Mouse (Mus musculus) adrenal gland, postnatal 14 days (tissue): ENCODE measurements at regions not wholly inside any gene's neighbourhood (a gene's known extent, or its start where the extent isn't known, plus 50 kb on each side); places are given as distances from the start of the nearest gene placed in this dataset.

Experiments used
- DNase-seq: peaks from one replicate; pipeline ENCODE4 v3.0.0; 2021; ENCODE audit warnings: mixed read lengths

- DNase-seq: peak; percentile 35
These were observed 72.5 kb upstream of the Ccdc122 start for GRCm38 (mm10) chr14:76964046-76964445.

DNA sequence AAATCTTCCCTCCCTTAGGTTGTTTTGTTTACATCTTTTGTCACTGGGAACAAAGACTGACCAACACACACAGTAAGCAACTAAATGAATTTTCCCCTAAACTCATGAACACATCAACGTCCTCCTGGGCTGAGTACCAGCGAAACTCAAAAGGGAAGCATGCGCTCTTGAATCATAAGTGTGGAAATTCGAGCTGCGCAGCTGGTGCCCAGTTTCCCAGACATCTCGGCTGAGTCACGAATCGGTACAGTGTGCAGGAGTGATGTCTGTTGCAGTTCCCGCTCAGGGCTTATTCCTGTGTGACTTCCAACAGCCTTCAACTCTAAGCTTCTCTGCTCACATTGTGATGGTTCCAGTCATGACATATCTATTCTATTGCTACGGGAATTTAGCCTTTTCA, 77.7 kb upstream of the Ccdc122 start:
- no peak for DNase-seq

- DNase-seq: no peak
These were observed 79.4 kb upstream of the Ccdc122 start for GRCm38 (mm10) chr14:76957136-76957535.

DNA sequence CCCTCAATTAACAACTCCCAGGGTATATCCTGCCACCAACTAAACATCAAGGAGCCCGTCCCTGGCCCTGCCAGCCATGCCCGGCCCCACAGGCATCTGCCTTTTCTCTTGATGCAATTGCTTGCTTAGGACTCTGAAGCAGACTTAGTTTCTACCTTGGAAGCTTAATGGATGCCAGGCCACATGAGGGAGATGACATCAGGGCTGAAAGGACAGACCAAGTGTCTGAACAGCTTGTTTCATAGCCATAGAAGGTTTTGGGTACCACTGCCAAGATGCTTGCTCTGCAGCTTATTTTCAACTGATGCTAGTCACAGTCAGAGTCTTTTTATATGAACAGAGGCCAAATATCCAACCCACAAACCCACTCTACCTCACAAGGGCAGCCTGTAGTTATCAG, 83.4 kb upstream of the Ccdc122 start:
- DNase-seq: no peak

GRCm38 (mm10) chr14:76951450-76951849, 85.1 kb upstream of the Ccdc122 start:
- DNase-seq: peak; percentile 88

GRCm38 (mm10) chr14:76949388-76949787, 87.2 kb upstream of the Ccdc122 start:
- no peak for DNase-seq

- DNase-seq: peak; percentile 70
These were observed 87.6 kb upstream of the Ccdc122 start for GRCm38 (mm10) chr14:76948948-76949347.

- no peak for DNase-seq
These were observed 88.1 kb upstream of the Ccdc122 start for GRCm38 (mm10) chr14:76948481-76948880.

- peak; percentile 70 for DNase-seq
These were observed 89.4 kb upstream of the Ccdc122 start for GRCm38 (mm10) chr14:76947148-76947547.

DNA sequence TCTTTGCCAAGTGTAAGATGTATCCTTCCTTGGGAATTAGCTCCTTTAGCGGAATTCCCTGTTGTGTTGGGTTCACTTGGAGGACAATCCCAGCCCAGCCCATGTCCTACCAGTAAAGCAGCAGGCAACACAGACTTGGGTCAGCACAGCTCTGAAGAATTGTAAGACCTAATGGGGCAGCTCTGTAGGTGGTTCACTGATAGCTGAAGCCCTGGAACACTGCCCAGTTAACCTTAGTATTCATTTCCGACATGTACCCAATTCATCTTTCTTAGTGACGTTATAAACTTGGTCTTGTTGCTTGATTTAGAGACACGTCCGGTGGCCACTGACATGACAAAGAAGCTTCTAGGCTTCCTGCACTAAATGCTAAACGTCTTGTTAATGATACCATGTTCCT, 90.9 kb upstream of the Ccdc122 start:
- peak; percentile 59 for DNase-seq

GRCm38 (mm10) chr14:76941474-76942212, 94.9 kb upstream of the Ccdc122 start:
- DNase-seq: no peak

DNA sequence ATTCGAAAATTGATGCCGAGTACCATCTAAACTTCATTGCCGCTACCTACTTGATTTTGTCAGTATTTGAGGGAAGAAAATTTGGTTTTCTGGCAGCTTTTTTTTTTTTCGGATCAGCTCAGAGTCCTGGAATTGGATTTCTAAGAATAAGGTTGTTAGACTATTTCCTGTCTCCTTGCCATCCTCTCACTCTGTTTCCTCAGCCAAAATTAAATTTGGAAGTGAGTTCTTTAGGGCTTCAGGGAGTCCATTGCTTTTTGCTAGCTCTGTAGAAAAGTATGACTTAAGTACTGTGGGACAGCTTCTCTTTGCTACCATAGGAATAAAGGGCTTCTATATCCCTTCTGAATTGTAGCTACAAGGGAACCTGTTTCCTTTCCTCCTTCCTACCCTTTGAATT, 96.1 kb upstream of the Ccdc122 start:
- no peak for DNase-seq

DNA sequence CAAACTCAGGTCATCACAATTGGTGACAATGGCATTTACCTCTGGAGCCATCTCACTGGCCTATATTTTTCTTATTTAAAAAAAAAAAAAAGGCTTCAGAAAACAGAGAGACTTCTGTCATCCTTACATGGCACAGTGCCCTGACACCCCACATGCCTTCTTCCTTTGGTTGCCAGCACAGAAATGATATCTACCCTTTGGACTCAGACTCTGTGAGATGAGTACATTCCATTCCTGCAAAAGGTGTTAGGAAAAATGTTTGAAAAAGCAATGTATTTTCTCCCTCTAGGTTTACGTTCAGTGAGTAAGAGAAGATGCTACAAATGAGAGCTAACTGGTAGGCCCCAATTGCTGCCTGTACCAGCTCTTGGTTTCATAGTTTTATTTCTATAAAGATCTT, 99.9 kb upstream of the Ccdc122 start:
- DNase-seq: peak; percentile 27

DNA sequence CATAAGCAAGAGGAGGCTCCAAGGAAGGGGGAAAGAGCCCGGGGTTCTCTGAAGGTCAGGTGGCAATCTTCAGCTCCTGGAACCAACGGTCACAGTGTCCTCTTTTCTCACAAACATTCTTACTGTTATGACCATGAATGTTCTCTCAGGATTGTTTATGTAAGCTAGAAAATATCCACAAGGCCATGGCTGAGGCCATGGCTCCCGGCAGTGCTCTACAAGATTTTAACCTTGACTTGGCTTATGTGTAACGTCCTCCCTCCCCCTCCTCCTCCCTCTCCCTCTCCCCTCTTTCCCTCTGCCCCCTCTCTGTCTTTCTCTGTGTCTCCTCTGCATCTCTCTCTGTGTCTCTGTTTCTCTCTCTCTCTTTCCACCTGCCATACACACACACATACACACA, 100.5 kb upstream of the Ccdc122 start:
- peak; percentile 38 for DNase-seq

- no peak for DNase-seq
These were observed 101.1 kb upstream of the Ccdc122 start for GRCm38 (mm10) chr14:76935453-76935852.

GRCm38 (mm10) chr14:76932890-76933289, 103.7 kb upstream of the Ccdc122 start:
- no peak for DNase-seq

DNA sequence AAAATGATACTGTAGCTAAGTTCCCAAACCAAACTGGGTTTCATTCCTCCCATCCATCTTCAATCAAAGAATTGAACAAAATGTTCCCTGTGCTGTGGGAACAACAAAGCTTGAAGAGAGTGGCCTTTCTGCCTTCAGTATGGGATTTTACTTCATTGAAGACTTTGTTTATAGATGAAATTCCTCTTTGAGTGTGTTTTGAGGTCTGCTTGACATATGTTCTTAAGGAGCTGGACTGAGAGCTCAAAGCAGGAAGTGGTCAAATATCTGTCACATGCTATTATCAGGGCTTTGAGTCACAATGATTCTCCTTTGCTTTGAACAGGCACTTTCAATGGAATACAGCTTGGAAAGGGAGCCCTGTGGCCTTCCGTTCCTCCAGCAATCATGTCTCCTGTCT, 105.2 kb upstream of the Ccdc122 start:
- no peak for DNase-seq

GRCm38 (mm10) chr14:76929562-76929961, 107.0 kb upstream of the Ccdc122 start:
- no peak for DNase-seq

- DNase-seq: no peak
These were observed 107.9 kb upstream of the Ccdc122 start for GRCm38 (mm10) chr14:76928706-76929105.

GRCm38 (mm10) chr14:76927245-76927806, 109.2 kb upstream of the Ccdc122 start:
- no peak for DNase-seq

DNA sequence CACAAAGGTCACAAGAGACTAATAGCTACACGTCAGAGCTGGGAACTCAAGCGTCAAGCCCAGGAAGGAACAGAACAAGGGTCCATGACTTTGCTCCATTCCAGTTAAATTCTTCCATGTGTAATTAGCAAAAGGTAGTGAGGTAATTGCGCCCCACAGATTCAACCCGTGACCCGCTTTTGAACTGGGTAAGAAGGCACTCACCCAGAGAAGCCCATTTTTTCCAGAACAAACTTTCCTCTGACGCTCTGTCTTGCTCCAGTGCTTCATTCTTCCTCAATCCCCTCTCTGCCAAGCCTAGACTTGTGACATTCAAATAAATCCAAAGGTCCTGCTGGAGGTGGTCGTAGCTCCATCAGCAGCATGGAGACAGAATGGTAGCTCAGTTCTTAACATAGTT, 110.2 kb upstream of the Ccdc122 start:
- DNase-seq: no peak

DNA sequence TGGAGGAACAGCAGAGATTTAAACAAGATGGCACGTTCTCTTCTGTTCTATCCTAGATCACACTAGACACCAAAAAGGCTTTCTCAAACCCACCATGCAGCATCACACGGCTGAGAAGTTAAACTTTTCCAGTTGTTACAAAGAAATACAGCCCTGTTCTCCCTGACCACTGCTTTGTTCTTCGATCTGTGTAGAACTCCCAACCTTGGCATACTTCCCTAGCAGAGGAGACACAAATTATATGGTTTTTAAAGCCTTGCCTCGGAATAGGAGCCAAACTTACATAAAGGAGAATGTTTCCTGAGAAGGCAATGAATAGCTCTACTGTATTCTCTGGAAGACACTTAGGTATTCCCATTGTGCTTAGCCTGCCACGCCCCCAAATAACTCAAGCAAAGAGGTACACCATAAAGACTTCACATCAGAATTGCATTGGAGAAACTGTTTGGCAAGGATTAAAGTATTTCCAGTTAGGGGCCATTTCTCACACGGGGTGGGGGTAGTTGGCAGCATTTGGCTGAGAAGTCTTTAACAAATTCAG, 114.1 kb upstream of the Ccdc122 start:
- no peak for DNase-seq

DNA sequence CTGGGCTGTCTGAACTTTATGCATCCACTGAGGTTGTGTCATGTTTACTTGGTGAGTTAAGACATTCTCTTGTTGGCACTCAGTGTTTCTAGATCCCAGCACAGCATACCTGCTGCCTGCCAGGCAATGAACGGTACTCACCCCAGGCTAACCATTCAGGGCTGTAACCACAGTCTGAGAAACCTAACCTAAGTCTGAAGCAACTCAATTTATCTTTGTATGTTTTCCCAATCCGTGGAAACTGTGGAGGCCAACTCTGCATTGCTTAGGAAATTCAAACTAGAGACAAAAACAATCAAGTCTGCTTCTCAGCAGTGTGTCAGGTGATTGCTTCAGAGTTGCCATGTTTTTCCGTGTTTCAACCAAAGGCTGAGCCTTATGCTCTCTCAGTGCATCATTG, 118.5 kb upstream of the Ccdc122 start:
- DNase-seq: no peak
